Mouse (Mus musculus) embryonic facial prominence, embryonic 11.5 days (tissue): ENCODE results near the gene Timm50. TPM values are rescaled to one million over a fixed set of nuclear protein-coding genes. Genes with fewer than 3 reads are reported as not detected.

Experiments used
- ATAC-seq: fragments of 200-750 bp; cut with Nextera tagmentation; replicated peaks from 2 replicates; pipeline ENCODE4 v1.8.0; 2017; ENCODE audit warnings: low read depth; ENCODE audit not compliant: insufficient number of reproducible peaks, low FRiP score, low TSS enrichment
- DNase-seq: peaks from one replicate; pipeline ENCODE4 v3.0.0-alpha.2; 2015; ENCODE audit warnings: low spot score
- H3K27ac ChIP-seq: fragments of 300-500 bp; sonication (generic); replicated peaks from 2 replicates; pipeline ENCODE4 v1.5.1; 2014; ENCODE audit warnings: mild to moderate bottlenecking, low read depth, low read length, control low read depth
- H3K27me3 ChIP-seq: fragments of 300-500 bp; sonication (generic); 2 replicates; pipeline ENCODE4 v1.6.1; 2014; ENCODE audit warnings: mild to moderate bottlenecking, low read length, moderate library complexity, mixed read lengths; ENCODE audit not compliant: control insufficient read depth, insufficient read depth
- H3K36me3 ChIP-seq: fragments of 300-500 bp; sonication (generic); replicated peaks from 2 replicates; pipeline ENCODE4 v1.6.1; 2014; ENCODE audit warnings: low read depth, mild to moderate bottlenecking, low read length, moderate library complexity, mixed read lengths; ENCODE audit not compliant: control insufficient read depth, insufficient read depth
- H3K4me1 ChIP-seq: fragments of 300-500 bp; sonication (generic); 2 replicates; pipeline ENCODE4 v1.6.1; 2014; ENCODE audit warnings: low read length, mixed read lengths; ENCODE audit not compliant: control insufficient read depth, insufficient read depth
- H3K4me2 ChIP-seq: fragments of 300-500 bp; sonication (generic); 2 replicates; pipeline ENCODE4 v1.6.1; 2014; ENCODE audit warnings: low read depth, mild to moderate bottlenecking, control low read depth, low read length, moderate library complexity
- H3K4me3 ChIP-seq: fragments of 300-500 bp; sonication (generic); 2 replicates; pipeline ENCODE4 v1.5.1; 2014; ENCODE audit warnings: low read depth, low read length, control low read depth
- H3K9ac ChIP-seq: fragments of 300-500 bp; sonication (generic); replicated peaks from 2 replicates; pipeline ENCODE4 v1.6.1; 2014; ENCODE audit warnings: mild to moderate bottlenecking, control low read depth, low read length
- H3K9me3 ChIP-seq: fragments of 300-500 bp; sonication (generic); replicated peaks from 2 replicates; pipeline ENCODE4 v1.6.1; 2016; ENCODE audit warnings: mild to moderate bottlenecking, low read length, inconsistent platforms, mixed read lengths; ENCODE audit not compliant: control insufficient read depth
- WGBS: fragments of 180-500 bp; shearing (Covaris S2); extraction: QIAGEN DNeasy Blood & Tissue Kit; methylation state at CpG from one replicate; pipeline ENCODE4 v1.1.7; 2014; 5-methylcytosine and 5-hydroxymethylcytosine counted together
- polyA plus RNA-seq: library from polyadenylated mRNA; unstranded; fragments of >200 nt; fragmentation: Nextera tagmentation; extraction: Ambion mirVana; gene quantifications from 2 replicates; pipeline ENCODE4 v1.2.1, GENCODE M21; 2014

Gene Timm50
- 172 and 177 TPM in 2 replicates for polyA plus RNA-seq

DNA sequence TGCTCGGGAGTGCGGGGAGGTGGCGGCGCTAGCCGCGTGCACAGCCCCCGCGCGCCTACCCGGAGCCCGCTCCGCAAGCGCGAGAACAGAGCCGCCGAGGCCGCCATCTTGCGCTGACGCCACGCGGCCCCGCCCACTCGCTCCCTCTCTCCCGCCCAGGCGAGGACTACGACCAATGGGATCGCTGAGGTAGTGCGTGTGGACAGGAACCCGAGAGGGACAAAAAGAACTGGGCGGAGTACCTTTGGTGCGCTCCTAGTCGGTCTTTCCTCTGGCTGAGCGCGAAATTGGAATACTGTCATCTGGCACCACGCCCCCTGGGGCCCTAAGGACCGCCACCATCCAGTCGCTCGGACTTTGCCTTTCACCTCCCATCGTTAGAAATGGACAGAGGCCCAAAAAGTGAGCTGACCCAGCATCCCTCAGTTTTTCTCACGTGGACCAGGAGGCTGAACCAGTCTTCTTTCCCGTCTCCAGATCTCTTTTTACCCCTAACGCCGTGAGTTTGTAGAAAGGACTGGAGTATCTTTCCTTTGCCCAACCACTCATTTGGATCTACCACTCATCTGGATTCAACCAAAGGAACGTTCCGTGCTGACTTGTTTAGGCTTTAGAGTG is at the start of gene Timm50:
Timm50 (minus strand) TSS at position 147 of the 618 bp plus-strand sequence.
- peak; percentile 95 for ATAC-seq
- DNase-seq = peak; percentile 98
- peak within 1 kb of the TSS; percentile 84 for H3K4me3 ChIP-seq
- no peaks in the 10 kb centered on the region for H3K9me3 ChIP-seq
- H3K4me2 ChIP-seq = peak within 1 kb of the TSS; percentile 70
- H3K4me1 ChIP-seq = peaks cover 4% of the 10 kb centered on the region; the same call in 1 of the 2 replicates
- WGBS = 2% methylated on average over 41 of the region's 45 CpGs
- H3K9ac ChIP-seq = peak within 1 kb of the TSS; percentile 90
- H3K27me3 ChIP-seq = no peaks in the 10 kb centered on the region
- H3K27ac ChIP-seq = no peak within 1 kb of the TSS
- peaks cover 16% of the 10 kb centered on the region for H3K36me3 ChIP-seq

DNA sequence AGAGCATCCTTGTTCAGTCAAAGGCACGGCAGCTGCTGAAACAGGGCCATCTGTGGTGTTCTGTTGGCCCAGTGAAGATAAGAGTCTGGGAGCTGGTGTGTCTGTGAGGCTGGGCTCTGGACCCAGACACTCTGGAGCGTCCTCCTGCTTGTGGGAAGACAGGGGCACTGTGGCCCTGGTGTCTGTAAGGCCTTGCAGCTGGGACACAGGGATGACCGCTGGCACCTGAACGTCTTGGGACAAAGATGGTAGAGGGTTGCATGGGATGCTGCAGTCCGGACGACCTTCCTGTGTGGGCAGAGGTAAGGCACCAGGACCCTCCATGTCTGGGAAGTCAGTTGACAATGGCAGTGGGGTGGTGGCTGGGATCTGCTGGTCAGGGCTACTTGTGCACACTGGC is 48.4 kb upstream of the Timm50 start:
- WGBS = 92% methylated on average over 6 of the region's 6 CpGs
- Histone ChIP-seq H3K4me2 (no peak overlapping the region), H3K27ac (no peak overlapping the region), H3K27me3 (no peaks in the 10 kb centered on the region), H3K4me1 (peaks cover 5% of the 10 kb centered on the region), H3K36me3 (peaks cover 39% of the 10 kb centered on the region), H3K9ac (no peak overlapping the region), H3K9me3 (no peaks in the 10 kb centered on the region), H3K4me3 (no peak overlapping the region)
- ATAC-seq = no peak
- DNase-seq = no peak

DNA sequence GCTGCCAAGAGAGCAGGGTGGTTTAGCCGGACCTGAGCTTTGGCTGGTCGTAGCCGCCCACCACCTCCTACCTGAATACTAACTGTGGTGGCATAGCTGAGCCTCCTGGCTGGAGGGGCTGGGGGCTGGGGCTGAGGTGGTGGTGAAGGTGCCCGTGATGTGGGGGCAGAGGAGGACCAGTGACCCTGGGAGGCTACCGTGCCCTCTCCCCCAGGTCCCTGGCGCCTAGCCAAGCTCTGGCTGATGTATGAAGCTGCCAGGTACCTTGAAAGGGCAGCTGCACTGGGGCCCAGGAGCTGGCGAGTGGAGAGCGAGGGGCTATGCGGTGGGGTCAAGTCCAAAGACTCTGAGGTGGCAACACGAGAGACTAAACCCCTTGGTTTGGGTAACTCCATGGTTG is 48.0 kb upstream of the Timm50 start:
- 96% methylated on average over 10 of the region's 10 CpGs for WGBS
- Histone ChIP-seq H3K9me3 (no peaks in the 10 kb centered on the region), H3K9ac (no peak overlapping the region), H3K36me3 (peaks cover 36% of the 10 kb centered on the region), H3K27ac (no peak overlapping the region), H3K4me2 (no peak overlapping the region), H3K4me1 (peaks cover 5% of the 10 kb centered on the region), H3K4me3 (no peak overlapping the region), H3K27me3 (no peaks in the 10 kb centered on the region)
- DNase-seq (no peak), ATAC-seq (no peak)

DNA sequence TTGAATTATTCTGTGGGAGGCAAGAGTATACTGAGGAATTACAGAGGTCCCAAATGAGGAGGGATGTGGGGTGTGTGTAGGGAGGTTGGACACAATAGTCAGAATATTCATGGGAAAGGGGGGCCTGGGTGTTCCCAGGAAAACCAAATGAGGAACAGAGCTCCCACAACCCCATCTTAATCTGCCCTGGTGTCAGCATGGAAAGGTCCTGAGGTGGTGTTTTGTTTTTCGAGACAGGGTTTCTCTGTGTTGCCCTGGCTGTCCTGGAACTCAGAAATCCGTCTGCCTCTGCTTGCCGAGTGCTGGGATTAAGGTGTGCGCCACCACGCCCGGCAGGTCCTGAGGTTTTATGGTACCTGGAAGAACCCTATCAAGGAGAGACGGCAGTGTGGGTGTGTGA is 46.6 kb upstream of the Timm50 start:
- Histone ChIP-seq H3K4me1 (peaks cover 5% of the 10 kb centered on the region), H3K4me2 (no peak overlapping the region), H3K36me3 (peaks cover 39% of the 10 kb centered on the region), H3K9me3 (no peaks in the 10 kb centered on the region), H3K27ac (0 out of 2 replicates have a peak overlapping the region, but pooled peaks have one; percentile 13), H3K4me3 (no peak overlapping the region), H3K27me3 (no peaks in the 10 kb centered on the region), H3K9ac (no peak overlapping the region)
- DNase-seq = no peak
- WGBS = 64% methylated on average over 7 of the region's 7 CpGs
- ATAC-seq = no peak

DNA sequence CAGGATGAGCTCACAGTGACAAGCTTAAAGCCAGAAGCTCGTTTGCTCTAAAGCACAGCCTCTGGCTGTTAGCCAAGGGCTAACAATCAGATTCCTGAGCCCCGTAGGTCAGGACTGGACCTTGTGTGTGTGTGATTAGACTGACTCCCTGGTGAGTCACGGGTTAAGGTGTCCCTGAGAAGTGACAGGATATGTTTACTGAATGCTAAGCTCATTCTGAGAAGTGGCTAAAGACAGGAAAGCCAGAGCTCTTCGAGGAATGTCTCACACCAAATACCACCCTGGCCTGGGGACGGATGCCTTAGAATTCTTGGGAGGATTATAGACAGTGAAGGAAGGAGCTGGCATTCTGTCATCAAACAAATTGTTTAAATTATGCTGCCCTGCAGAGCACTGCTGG is 46.1 kb upstream of the Timm50 start:
- DNase-seq (no peak), ATAC-seq (no peak)
- WGBS = 5% methylated on average over 5 of the region's 5 CpGs
- Histone ChIP-seq H3K27me3 (no peaks in the 10 kb centered on the region), H3K4me3 (no peak overlapping the region), H3K9ac (no peak overlapping the region), H3K36me3 (peaks cover 43% of the 10 kb centered on the region), H3K4me1 (peaks cover 5% of the 10 kb centered on the region), H3K9me3 (no peaks in the 10 kb centered on the region), H3K27ac (0 out of 2 replicates have a peak overlapping the region, but pooled peaks have one; percentile 20), H3K4me2 (no peak overlapping the region)

DNA sequence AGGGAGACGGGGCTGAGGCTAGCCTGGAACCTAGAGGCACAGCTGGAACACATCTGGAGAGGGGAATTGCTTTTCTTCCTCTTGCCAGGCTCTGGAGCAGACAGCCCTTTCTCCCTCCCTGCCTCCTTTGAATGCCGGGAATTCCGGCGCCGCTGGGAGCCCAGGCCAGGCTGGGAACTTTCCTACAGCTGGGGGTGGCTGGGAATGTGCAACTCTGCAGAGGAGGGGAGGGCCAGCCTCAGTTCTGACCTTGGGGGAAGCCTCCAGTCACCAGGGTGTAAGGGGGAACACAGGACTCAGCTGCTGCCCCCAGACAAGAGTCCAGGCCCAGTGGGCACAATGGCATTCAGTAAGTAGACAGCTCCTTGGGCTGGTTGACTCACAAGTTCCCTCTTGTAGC is 45.1 kb upstream of the Timm50 start:
- Histone ChIP-seq H3K9me3 (no peaks in the 10 kb centered on the region), H3K27ac (no peak overlapping the region), H3K36me3 (peaks cover 35% of the 10 kb centered on the region), H3K4me1 (peaks cover 5% of the 10 kb centered on the region), H3K4me3 (no peak overlapping the region), H3K9ac (0 out of 2 replicates have a peak overlapping the region, but pooled peaks have one; percentile 22), H3K27me3 (no peaks in the 10 kb centered on the region), H3K4me2 (no peak overlapping the region; the same call in 1 of the 2 replicates)
- ATAC-seq (peak; percentile 46; the same call in 1 of the 2 replicates), DNase-seq (peak; percentile 71)
- WGBS = 6% methylated on average over 5 of the region's 5 CpGs

DNA sequence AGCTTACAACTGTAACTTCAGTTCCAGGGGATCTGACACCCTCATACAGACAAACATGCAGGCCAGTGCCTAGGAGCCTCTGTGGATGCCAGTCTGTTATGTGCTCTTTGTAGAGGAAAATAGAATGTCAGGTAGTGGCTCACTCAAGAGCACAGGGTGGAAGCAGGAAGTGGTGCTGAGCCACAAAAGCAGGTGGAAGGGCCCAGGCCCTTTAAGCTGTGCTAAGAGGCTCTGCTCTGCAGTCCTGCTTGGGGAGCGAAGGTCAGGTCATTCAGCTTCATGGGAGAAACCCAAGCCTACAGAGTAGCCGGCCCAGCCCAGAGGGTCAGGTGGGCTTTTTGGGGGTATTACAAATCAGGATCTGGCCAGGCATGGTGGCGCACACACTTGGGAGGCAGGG is 43.3 kb upstream of the Timm50 start:
- no peaks in the 10 kb centered on the region for H3K9me3 ChIP-seq
- WGBS = 90% methylated on average over 3 of the region's 3 CpGs
- H3K27me3 ChIP-seq = no peaks in the 10 kb centered on the region
- DNase-seq (no peak), ATAC-seq (no peak)
- no peak overlapping the region for H3K27ac ChIP-seq
- H3K9ac ChIP-seq = no peak overlapping the region
- H3K4me2 ChIP-seq = no peak overlapping the region
- no peak overlapping the region for H3K4me3 ChIP-seq
- H3K36me3 ChIP-seq = peaks cover 21% of the 10 kb centered on the region
- H3K4me1 ChIP-seq = peaks cover 5% of the 10 kb centered on the region

DNA sequence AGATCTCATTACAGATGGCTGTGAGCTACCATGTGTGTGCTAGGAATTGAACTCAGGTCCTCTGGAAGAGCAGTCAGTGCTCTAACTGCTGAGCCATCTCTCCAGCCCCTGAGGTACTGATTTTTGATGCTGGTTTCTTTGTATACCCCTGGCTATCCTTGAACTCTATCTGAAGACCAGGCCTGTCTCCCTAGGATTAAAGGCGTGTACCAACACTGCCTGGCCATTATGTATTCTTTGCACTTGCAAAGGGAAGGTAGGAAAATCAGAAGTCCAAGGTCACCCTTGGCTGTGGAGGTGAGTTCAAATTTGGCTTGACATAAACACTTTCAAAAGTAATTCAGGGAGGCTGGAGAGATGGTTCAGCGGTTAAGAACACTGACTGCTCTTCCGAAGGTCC is 42.7 kb upstream of the Timm50 start:
- Histone ChIP-seq H3K27ac (no peak overlapping the region), H3K9me3 (no peaks in the 10 kb centered on the region), H3K9ac (no peak overlapping the region), H3K4me1 (peaks cover 5% of the 10 kb centered on the region), H3K4me3 (no peak overlapping the region), H3K4me2 (no peak overlapping the region), H3K27me3 (no peaks in the 10 kb centered on the region), H3K36me3 (peaks cover 15% of the 10 kb centered on the region)
- DNase-seq (no peak), ATAC-seq (no peak)
- 91% methylated on average over 3 of the region's 3 CpGs for WGBS
